Mouse (Mus musculus): Measurements from ENCODE around the gene Commd9.

Gene Commd9

DNA sequence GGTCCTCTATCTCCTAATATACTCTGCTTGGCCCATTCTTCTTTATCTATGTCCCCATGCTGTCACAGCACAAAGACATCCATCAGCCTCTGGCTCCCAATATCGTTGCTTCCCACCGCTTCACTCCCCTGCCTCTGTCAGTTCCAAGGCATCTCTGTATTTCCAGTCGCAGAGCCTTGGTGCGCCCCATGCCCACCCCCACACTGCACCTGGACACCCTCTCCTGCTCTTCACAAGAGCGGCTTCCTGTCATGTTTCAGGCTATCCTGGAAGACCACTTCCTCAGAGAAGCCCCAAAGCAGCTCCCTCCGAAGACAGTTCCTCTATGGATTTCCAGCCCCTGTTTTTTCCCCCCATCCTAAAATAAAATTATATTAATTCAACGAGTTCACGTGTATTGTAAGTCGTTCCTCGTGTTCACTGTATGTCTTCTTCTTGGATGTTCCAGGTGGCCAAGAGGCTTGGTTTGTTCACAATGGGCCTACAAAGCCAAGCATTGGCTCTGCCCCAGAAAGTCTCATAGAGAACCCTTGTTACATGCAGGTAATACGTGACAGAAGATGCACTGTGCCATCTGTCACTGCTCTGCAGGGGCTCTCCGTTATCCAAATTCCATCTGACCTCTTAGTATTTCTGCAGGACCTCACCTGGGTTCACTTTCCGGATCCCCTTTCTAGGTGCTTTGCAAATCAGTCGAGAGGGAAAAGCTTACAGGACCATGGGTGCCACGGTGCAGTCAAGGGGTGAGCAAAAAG, 23.5 kb downstream of the Commd9 start:
- no peak for DNase-seq (ENCODE audit: low spot score in 2 of 2)

DNA sequence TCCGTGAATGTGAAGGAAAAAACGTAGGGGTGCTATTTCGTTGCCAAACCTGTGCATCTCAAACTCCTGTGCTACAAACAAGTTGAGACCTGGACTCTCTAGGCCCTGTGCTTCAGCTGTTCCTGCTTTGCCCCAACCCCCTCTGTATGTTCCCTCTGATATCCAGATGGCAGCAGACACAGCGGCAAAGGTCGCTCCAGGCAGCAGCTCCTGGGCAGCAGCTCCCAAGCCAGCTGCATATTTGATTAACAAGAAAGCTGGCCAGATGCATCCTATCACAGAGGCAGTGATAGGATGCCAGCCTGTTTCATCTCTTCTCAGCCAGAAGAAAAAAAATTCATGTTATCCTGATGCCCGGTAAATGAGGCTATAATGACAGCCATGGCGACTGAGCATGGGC, 32.5 kb downstream of the Commd9 start:
- no peak for DNase-seq (ENCODE audit: low spot score in 2 of 2)

DNA sequence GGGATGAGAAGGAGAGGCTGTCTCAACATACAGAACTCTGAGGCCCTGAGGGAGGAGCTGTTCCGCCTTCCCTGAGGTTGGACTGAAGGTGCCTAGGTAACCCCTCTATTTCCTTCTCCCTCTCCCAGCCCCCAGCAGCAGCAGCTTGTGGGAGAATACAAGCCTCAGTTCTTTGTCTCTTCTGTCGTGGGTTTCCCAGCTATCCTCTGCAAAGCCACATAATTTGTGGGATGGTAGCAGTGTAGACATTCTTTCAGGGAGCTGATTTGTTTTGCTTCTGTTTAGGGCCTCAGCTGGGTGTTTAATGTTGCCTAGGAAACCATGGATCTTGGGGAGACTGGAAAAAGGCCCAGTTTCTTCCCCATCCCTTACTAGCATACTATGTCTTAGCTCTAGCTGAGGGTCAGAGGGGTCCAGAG, 34.1 kb downstream of the Commd9 start:
- no peak for DNase-seq (ENCODE audit: low spot score in 2 of 2)

DNA sequence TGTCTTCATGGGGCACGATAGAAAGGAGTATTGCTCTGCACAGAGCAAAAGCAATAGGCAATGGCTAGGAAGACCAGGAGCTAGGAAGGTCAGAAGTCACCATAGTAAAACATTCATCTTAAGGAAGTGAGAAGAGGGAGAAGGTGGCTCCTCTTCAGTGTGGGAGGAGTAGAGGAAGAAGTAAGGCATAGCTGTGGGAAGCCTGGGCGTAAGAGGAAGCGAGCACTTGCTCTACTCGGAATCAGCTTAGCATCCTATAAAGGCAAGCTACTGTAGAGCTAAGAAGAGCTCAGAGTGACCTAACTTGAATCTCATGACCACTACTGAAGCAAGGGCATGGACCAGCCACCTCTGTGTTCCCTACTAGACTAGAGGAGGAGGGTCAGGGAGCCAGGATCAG, 36.3 kb downstream of the Commd9 start:
- DNase-seq (ENCODE audit: low spot score in 2 of 2) = no peak

DNA sequence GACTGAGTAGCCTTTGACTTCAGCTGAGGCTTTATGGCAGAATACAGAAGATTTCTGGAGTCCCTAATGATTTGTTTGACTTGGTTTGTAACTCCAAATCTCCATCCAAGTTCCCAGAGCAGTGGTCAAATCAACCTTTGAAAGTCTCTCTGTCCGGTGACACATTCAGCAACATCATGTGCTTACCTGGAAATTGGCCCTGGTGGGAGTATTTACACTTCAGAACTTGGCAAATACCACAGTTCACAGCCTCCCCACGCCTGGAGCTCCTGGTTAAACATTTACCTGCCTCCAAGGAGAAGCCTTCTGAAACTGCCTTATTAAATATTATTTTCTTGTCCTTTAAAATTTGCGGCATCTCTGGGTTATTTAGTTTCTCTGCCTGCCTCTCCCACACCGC, 37.1 kb downstream of the Commd9 start:
- DNase-seq (ENCODE audit: low spot score in 2 of 2) = no peak

DNA sequence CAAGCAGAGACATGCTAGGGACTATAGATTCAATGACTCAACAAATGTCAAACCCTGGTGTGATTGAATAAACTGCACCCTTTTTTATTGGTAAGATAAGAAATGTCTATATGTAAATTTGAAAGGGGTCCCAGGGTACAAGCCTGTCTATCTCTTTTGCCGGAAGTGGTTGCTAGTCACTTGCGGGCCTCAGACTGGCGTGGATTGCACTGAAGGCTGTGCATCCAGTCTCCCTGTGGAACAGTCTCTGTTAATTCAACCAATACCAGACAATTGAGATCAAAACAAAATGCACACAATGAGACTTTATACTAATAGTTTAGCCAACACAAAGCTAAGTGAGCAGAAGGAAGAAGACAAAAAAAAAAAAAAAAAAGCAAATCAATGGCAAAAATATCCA, 39.1 kb downstream of the Commd9 start:
- DNase-seq (ENCODE audit: low spot score in 2 of 2) = no peak

DNA sequence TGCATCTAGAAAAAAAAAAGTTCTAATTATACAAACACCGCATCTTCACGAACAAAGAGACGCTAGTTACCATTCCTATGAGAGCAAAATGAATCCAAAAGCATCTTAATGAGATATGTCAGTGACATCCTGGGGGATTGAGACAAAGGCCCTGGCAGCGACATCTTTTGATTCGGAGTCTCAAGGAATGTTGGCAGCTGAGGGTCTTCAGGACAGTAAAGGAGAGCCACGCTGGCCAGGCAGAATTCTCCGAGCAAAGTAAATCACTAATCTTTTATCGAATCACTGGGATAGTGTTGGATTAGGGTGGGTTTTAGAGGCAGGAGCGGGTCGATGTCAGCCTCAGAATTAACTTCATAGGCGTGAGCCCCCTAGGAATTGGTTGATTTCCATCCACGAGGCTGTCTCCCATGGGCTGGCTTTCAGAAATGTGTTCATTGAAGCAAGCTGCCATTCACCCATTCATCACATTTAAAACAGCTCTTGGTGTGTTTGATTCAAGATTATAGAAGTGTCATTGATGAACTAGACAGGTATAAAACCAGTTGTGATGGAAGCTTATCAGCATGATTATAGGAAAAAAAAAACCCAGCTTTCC, 39.6 kb downstream of the Commd9 start:
- DNase-seq (ENCODE audit: low spot score in 2 of 2) = no peak

DNA sequence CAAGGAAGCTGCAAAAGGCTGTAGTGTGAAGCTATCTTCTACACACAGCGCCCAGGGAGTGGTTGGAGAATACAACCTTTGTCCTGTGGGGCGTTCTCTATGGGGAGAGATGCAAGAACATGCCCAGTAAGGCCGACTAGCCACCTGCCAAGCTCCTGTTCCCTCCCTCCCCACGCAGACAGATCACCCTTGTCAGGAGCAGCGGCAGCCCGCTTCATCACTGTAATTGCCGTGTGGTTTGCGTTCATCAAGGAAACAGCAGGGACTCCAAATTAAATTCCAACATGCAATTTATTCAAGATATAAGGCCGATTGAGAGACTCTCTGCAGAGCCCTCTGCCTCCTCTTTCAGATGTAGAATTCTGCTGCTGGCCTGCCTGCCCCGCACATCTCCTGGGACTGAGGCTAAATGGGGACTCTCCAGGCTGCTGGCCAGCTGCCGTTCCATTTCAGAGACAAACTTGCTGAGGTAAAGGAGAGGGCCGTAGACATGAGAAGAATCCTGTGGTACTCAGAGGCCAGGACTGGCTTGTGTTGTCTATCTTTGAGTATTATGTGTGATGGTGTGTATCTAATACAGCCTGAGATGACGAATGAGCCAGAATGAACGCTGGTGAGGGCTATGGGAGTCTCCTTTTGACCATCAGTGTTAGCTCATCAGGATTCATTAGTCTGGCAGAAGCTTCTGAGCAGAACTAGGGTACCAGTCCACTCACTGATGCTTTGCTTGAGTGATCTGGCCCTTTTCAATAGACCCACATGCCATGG, 46.3 kb downstream of the Commd9 start:
- no peak for DNase-seq (ENCODE audit: low spot score in 2 of 2)

DNA sequence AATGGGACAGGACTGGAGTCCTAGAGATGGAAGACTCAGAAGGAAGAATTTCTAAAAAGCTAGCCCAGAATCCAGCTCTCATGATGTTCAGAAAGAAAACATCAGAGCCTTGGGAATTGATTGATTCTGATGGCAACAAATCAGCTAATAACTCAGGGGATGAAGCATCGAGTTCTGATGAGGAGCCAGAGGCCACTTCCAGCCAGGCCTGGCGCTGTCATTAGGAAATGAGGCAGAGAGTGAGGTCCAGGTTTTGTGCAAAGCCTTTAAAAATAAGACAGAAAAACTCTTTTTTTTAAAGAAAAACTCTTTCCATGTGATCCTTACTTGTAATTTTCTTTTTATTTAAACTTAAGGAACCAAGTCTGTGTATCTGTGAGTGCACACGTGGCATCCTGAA, 47.3 kb downstream of the Commd9 start:
- DNase-seq (ENCODE audit: low spot score in 2 of 2) = no peak

DNA sequence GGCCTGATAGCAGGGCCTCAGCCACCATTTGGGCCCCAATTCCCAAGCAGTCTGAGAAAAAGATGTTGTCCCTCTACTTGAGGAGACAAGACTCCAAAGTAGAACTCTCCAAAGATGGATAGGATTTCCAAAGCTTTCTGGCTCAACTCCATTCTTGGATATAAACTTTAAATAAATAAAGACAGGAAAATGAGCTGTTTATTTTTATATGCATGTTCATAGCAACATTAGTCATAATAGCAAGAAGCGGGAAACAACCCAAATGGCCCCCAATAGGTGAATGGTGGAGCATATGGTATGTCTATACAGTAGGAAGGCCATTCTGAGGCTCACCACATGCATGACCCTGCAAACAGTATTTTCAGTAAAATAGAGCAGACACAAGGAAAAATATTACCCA, 49.0 kb downstream of the Commd9 start:
- no peak for DNase-seq (ENCODE audit: low spot score in 2 of 2)

DNA sequence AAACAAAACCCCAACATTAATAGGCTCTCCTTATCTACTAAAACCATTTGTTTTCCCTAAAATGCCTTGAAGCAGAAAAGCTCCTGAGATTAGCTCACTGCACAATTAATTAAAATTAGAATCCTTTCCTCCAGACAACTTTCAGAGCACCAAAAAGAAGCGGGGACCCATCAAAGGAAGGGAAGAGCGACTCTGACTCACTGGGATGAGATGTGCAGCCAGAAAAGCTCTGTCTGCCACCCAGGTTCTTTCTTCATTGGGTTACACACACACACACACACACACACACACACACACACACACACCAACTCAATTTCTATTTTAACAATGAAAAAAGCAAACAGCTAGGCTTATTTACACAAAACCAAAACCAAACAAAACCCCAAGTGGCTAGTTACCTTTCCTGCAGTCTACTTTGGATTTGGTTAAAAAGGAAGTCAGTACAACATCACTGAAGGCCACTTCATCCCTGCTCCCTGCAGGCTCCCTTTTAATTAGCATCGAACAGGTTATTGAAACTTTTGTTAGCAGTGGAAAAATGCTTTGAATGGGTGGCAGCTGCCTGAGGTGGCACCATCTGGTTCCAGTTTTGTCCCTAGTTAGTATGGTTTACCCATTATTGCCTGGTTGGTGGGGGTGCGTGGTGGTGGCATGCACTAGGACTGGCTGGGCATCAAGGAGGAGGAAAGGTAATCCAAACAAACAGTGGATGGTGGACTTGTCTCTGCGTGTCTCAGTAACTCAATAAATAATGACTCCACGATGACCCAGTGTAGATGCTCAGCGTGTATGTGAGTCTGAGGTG, 64.9 kb downstream of the Commd9 start:
- DNase-seq (ENCODE audit: low spot score in 2 of 2) = no peak
